Mouse (Mus musculus): ENCODE data around the gene Pla2g2f. TPM values are rescaled to one million over a fixed set of nuclear protein-coding genes. Genes with fewer than 3 reads are reported as not detected.

The Pla2g2f gene
- polyA plus RNA-seq, 1 experiment from 2014 or later = not detected

- 69% methylated on average over 9 of the region's 9 CpGs for WGBS
These were observed 4.8 kb upstream of the Pla2g2f start for GRCm38 (mm10) chr4:138762266-138762665.

GRCm38 (mm10) chr4:138755983-138756382 lies 1.4 kb downstream of the Pla2g2f start:
- no peak overlapping the region for H3K27ac ChIP-seq (replicated peaks in 1 of 2; ENCODE audit: control insufficient read depth in 1 of 2, insufficient read depth in 1 of 2, low read depth in 2 of 2, low read length in 2 of 2)
- peaks cover 0 to 7% of the 10 kb centered on the region in 2 experiments; a peak in 1 of 4 replicates for H3K4me1 ChIP-seq (ENCODE audit: control insufficient read depth in 2 of 2, insufficient read depth in 2 of 2, low read length in 2 of 2)
- H3K4me2 ChIP-seq (ENCODE audit: low read length) = no peak overlapping the region
- H3K36me3 ChIP-seq (ENCODE audit: control insufficient read depth, insufficient read depth, low read length) = no peaks in the 10 kb centered on the region
- H3K9me3 ChIP-seq (ENCODE audit: control insufficient read depth, low read length) = no peaks in the 10 kb centered on the region
- ATAC-seq (ENCODE audit: insufficient number of reproducible peaks, insufficient read depth, low FRiP score, low read depth) = no peak
- no peak overlapping the region for H3K4me3 ChIP-seq (ENCODE audit: control insufficient read depth in 1 of 2, insufficient read depth in 1 of 2, low read depth in 1 of 2, low read length in 2 of 2)
- no peaks in the 10 kb centered on the region; the same call in 1 of the 2 replicates for H3K27me3 ChIP-seq (ENCODE audit: control insufficient read depth, insufficient read depth, low read length)
- H3K9ac ChIP-seq (ENCODE audit: low read length) = no peak overlapping the region
- 81% methylated on average over 11 of the region's 11 CpGs for WGBS

More at GRCm38 (mm10) chr4:138762266-138762665, 4.8 kb upstream of the Pla2g2f start:
- Histone ChIP-seq H3K36me3 (ENCODE audit: control insufficient read depth, insufficient read depth, low read length) (no peaks in the 10 kb centered on the region), H3K27ac (replicated peaks in 1 of 2; ENCODE audit: control insufficient read depth in 1 of 2, insufficient read depth in 1 of 2, low read depth in 2 of 2, low read length in 2 of 2) (no peak overlapping the region), H3K27me3 (ENCODE audit: control insufficient read depth, insufficient read depth, low read length) (no peaks in the 10 kb centered on the region; the same call in 1 of the 2 replicates), H3K4me1 (ENCODE audit: control insufficient read depth in 2 of 2, insufficient read depth in 2 of 2, low read length in 2 of 2) (peaks cover 0 to 5% of the 10 kb centered on the region in 2 experiments; a peak in 1 of 4 replicates), H3K4me3 (ENCODE audit: control insufficient read depth in 1 of 2, insufficient read depth in 1 of 2, low read depth in 1 of 2, low read length in 2 of 2) (no peak overlapping the region), H3K9me3 (ENCODE audit: control insufficient read depth, low read length) (no peaks in the 10 kb centered on the region), H3K4me2 (ENCODE audit: low read length) (no peak overlapping the region), H3K9ac (ENCODE audit: low read length) (no peak overlapping the region)
- no peak for ATAC-seq (ENCODE audit: insufficient number of reproducible peaks, insufficient read depth, low FRiP score, low read depth)

GRCm38 (mm10) chr4:138755439-138755838 lies 2.0 kb downstream of the Pla2g2f start:
- Histone ChIP-seq H3K9ac (ENCODE audit: low read length) (no peak overlapping the region), H3K27me3 (ENCODE audit: control insufficient read depth, insufficient read depth, low read length) (no peaks in the 10 kb centered on the region; the same call in 1 of the 2 replicates), H3K4me3 (ENCODE audit: control insufficient read depth in 1 of 2, insufficient read depth in 1 of 2, low read depth in 1 of 2, low read length in 2 of 2) (no peak overlapping the region), H3K9me3 (ENCODE audit: control insufficient read depth, low read length) (no peaks in the 10 kb centered on the region), H3K36me3 (ENCODE audit: control insufficient read depth, insufficient read depth, low read length) (no peaks in the 10 kb centered on the region), H3K27ac (replicated peaks in 1 of 2; ENCODE audit: control insufficient read depth in 1 of 2, insufficient read depth in 1 of 2, low read depth in 2 of 2, low read length in 2 of 2) (no peak overlapping the region), H3K4me1 (ENCODE audit: control insufficient read depth in 2 of 2, insufficient read depth in 2 of 2, low read length in 2 of 2) (peaks cover 0 to 7% of the 10 kb centered on the region in 2 experiments; a peak in 1 of 4 replicates), H3K4me2 (ENCODE audit: low read length) (no peak overlapping the region)
- 50% methylated on average over 4 of the region's 4 CpGs for WGBS
- no peak for ATAC-seq (ENCODE audit: insufficient number of reproducible peaks, insufficient read depth, low FRiP score, low read depth)

- Histone ChIP-seq H3K27ac (replicated peaks in 1 of 2; ENCODE audit: control insufficient read depth in 1 of 2, insufficient read depth in 1 of 2, low read depth in 2 of 2, low read length in 2 of 2) (no peak overlapping the region), H3K4me3 (ENCODE audit: control insufficient read depth in 1 of 2, insufficient read depth in 1 of 2, low read depth in 1 of 2, low read length in 2 of 2) (no peak overlapping the region), H3K9me3 (ENCODE audit: control insufficient read depth, low read length) (no peaks in the 10 kb centered on the region), H3K4me2 (ENCODE audit: low read length) (no peak overlapping the region), H3K9ac (ENCODE audit: low read length) (no peak overlapping the region), H3K4me1 (ENCODE audit: control insufficient read depth in 2 of 2, insufficient read depth in 2 of 2, low read length in 2 of 2) (peaks cover 0 to 7% of the 10 kb centered on the region in 2 experiments; a peak in 1 of 4 replicates), H3K27me3 (ENCODE audit: control insufficient read depth, insufficient read depth, low read length) (0 out of 2 replicates have a peak, but pooled peaks cover 6% of the 10 kb centered on the region), H3K36me3 (ENCODE audit: control insufficient read depth, insufficient read depth, low read length) (no peaks in the 10 kb centered on the region)
- 36% methylated on average over 9 of the region's 9 CpGs for WGBS
- no peak for ATAC-seq (ENCODE audit: insufficient number of reproducible peaks, insufficient read depth, low FRiP score, low read depth)
These were observed 3.0 kb downstream of the Pla2g2f start for GRCm38 (mm10) chr4:138754432-138754831.

- no peaks in the 10 kb centered on the region for H3K36me3 ChIP-seq (ENCODE audit: control insufficient read depth, insufficient read depth, low read length)
- no peak overlapping the region for H3K27ac ChIP-seq (replicated peaks in 1 of 2; ENCODE audit: control insufficient read depth in 1 of 2, insufficient read depth in 1 of 2, low read depth in 2 of 2, low read length in 2 of 2)
- no peak for ATAC-seq (ENCODE audit: insufficient number of reproducible peaks, insufficient read depth, low FRiP score, low read depth)
- no peak overlapping the region for H3K4me3 ChIP-seq (ENCODE audit: control insufficient read depth in 1 of 2, insufficient read depth in 1 of 2, low read depth in 1 of 2, low read length in 2 of 2)
- H3K9me3 ChIP-seq (ENCODE audit: control insufficient read depth, low read length) = no peaks in the 10 kb centered on the region
- no peak overlapping the region for H3K9ac ChIP-seq (ENCODE audit: low read length)
- WGBS = 76% methylated on average over 3 of the region's 3 CpGs
- peaks cover 0 to 2% of the 10 kb centered on the region in 2 experiments; a peak in 1 of 4 replicates for H3K4me1 ChIP-seq (ENCODE audit: control insufficient read depth in 2 of 2, insufficient read depth in 2 of 2, low read length in 2 of 2)
- H3K27me3 ChIP-seq (ENCODE audit: control insufficient read depth, insufficient read depth, low read length) = 0 out of 2 replicates have a peak, but pooled peaks cover 12% of the 10 kb centered on the region
- H3K4me2 ChIP-seq (ENCODE audit: low read length) = no peak overlapping the region
These were observed 3.8 kb downstream of the Pla2g2f start for GRCm38 (mm10) chr4:138753608-138754007.

GRCm38 (mm10) chr4:138752603-138753002 lies 4.8 kb downstream of the Pla2g2f start:
- H3K27ac ChIP-seq (replicated peaks in 1 of 2; ENCODE audit: control insufficient read depth in 1 of 2, insufficient read depth in 1 of 2, low read depth in 2 of 2, low read length in 2 of 2) = no peak overlapping the region
- peaks cover 0 to 2% of the 10 kb centered on the region in 2 experiments; a peak in 1 of 4 replicates for H3K4me1 ChIP-seq (ENCODE audit: control insufficient read depth in 2 of 2, insufficient read depth in 2 of 2, low read length in 2 of 2)
- no peak overlapping the region for H3K4me2 ChIP-seq (ENCODE audit: low read length)
- H3K9ac ChIP-seq (ENCODE audit: low read length) = no peak overlapping the region
- no peak overlapping the region for H3K4me3 ChIP-seq (ENCODE audit: control insufficient read depth in 1 of 2, insufficient read depth in 1 of 2, low read depth in 1 of 2, low read length in 2 of 2)
- H3K27me3 ChIP-seq (ENCODE audit: control insufficient read depth, insufficient read depth, low read length) = 0 out of 2 replicates have a peak, but pooled peaks cover 15% of the 10 kb centered on the region
- WGBS = 91% methylated on average over 6 of the region's 6 CpGs
- ATAC-seq (ENCODE audit: insufficient number of reproducible peaks, insufficient read depth, low FRiP score, low read depth) = no peak
- no peaks in the 10 kb centered on the region for H3K9me3 ChIP-seq (ENCODE audit: control insufficient read depth, low read length)
- no peaks in the 10 kb centered on the region for H3K36me3 ChIP-seq (ENCODE audit: control insufficient read depth, insufficient read depth, low read length)

- Histone ChIP-seq H3K4me1 (ENCODE audit: control insufficient read depth in 2 of 2, insufficient read depth in 2 of 2, low read length in 2 of 2) (no peaks in the 10 kb centered on the region), H3K27me3 (ENCODE audit: control insufficient read depth, insufficient read depth, low read length) (0 out of 2 replicates have a peak, but pooled peaks cover 17% of the 10 kb centered on the region), H3K27ac (replicated peaks in 1 of 2; ENCODE audit: control insufficient read depth in 1 of 2, insufficient read depth in 1 of 2, low read depth in 2 of 2, low read length in 2 of 2) (no peak overlapping the region), H3K4me2 (ENCODE audit: low read length) (no peak overlapping the region), H3K9ac (ENCODE audit: low read length) (no peak overlapping the region), H3K9me3 (ENCODE audit: control insufficient read depth, low read length) (no peaks in the 10 kb centered on the region), H3K36me3 (ENCODE audit: control insufficient read depth, insufficient read depth, low read length) (no peaks in the 10 kb centered on the region), H3K4me3 (ENCODE audit: control insufficient read depth in 1 of 2, insufficient read depth in 1 of 2, low read depth in 1 of 2, low read length in 2 of 2) (no peak overlapping the region)
- ATAC-seq (ENCODE audit: insufficient number of reproducible peaks, insufficient read depth, low FRiP score, low read depth) = 0 out of 2 replicates have a peak, but pooled peaks have one; percentile 44
- WGBS = 44% methylated on average over 8 of the region's 8 CpGs
These were observed 8.9 kb downstream of the Pla2g2f start for GRCm38 (mm10) chr4:138748369-138749072.
